Mouse (Mus musculus): ENCODE data around the gene A030014E15Rik. TPM values are rescaled to one million over a fixed set of nuclear protein-coding genes. Genes with fewer than 3 reads are reported as not detected.
"Not testable (repeated sequence)": the region's sequence is repeated elsewhere in the genome, so short reads cannot be mapped to it uniquely, and the experiment has no call there.

The A030014E15Rik gene
- polyA plus RNA-seq, 1 experiment = not detected

DNA sequence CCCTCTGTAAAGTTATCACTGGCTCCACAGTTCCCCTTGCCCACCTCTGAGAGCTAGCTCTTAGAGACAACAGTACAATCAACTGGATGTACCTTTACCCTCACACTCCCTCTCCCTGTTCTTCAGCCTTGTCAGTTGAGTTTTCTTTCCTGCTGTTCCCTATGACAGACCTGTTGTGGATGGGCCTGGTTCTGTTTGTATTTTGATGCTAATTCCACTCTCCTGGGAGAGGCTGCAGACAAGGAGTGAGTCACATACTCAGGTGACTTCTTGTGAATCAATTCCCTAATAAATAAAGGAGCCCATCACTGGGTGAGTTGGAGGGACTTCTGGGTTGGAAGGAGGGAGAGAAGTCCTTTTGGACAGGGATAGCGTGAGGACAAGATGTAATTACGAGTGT is 23.9 kb downstream of the A030014E15Rik start:
- TF ChIP-seq CTCF (IDR thresholded peaks at IDR 0.05; ENCODE audit: borderline replicate concordance, extremely low read depth, insufficient read depth, insufficient read length) (no peak), POLR2A (IDR thresholded peaks at IDR 0.05; ENCODE audit: borderline replicate concordance, extremely low read depth, insufficient read depth, insufficient read length, poor library complexity, severe bottlenecking) (no peak)
- DNase-seq (ENCODE audit: low read depth) = no peak

DNA sequence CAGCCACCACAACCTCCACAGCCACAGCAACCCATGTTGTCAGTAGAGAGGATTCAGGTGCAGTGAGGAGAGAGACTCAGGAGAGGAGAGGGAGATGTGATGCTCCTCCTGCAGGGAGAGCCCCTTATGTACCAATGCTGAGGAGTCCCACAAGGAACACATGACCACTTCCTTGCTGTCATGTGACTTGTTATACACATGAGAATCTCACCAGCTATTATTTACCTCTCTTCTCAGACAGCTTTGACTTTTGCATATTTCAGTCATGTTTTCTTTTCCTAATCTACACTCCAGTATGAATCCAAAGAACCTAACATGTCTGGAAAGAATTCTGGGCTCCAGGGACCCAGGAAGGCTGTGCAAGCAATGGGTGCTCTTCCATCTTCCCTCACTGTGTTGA is 31.2 kb downstream of the A030014E15Rik start, which contains the start of gene Gm7544:
Gene Gm7544, minus strand, starts transcription at position 101 of the 400 bp plus-strand sequence.
- not testable (repeated sequence) for DNase-seq (ENCODE audit: low read depth)

DNA sequence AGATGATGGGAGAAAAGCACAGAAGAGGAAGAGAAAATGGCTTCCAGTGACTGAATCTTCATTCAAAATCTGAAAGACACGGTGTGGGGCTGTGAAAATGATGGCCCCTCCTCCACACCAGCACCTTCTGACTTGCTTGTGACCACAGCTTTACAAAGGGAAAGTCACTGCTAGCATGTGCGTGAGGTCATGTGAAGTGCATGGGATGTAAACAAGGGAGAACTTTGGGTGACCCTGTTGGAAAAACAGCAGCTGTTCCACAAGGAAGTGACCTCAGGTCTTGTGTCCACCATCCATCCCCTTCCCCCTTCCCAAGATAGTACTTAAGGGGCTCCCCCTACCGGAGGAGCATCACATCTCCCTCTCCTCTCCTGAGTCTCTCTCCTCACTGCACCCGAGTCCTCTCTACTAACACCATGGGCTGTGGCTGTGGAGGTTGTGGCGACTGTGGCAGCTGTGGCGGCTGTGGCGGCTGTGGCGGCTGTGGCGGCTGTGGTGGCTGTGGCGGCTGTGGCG is 35.2 kb downstream of the A030014E15Rik start, which contains the start of gene Gm47955:
Gene Gm47955, plus strand, starts transcription at position 417 of the 516 bp plus-strand sequence.
- no peak for DNase-seq (ENCODE audit: low read depth)

DNA sequence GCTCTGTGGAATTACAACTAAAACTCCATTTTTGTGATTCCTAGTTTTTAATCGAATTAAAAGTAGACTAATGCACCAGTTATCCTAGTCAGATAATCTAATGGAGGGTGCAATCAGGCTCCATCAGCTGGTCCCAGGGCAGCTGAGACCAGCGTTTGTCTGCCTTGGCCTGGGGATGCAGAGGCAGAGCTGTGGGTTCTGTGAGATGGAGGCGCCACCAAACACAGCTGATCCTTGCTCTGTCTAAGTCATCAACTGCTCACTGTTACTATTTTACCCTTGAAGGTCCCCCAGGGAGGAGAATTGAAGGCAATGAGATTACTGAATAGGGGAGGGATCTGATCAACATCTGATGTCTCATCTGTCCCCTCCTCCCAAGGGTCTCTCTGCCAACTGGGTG is 41.7 kb downstream of the A030014E15Rik start:
- no peak for DNase-seq (ENCODE audit: low read depth)
- TF ChIP-seq CTCF (IDR thresholded peaks at IDR 0.05; ENCODE audit: borderline replicate concordance, extremely low read depth, insufficient read depth, insufficient read length) (no peak), POLR2A (IDR thresholded peaks at IDR 0.05; ENCODE audit: borderline replicate concordance, extremely low read depth, insufficient read depth, insufficient read length, poor library complexity, severe bottlenecking) (no peak)

More for the DNA sequence above, 35.2 kb downstream of the A030014E15Rik start, which contains the start of gene Gm47955:
- TF ChIP-seq CTCF (IDR thresholded peaks at IDR 0.05; ENCODE audit: borderline replicate concordance, extremely low read depth, insufficient read depth, insufficient read length) (no peak), POLR2A (IDR thresholded peaks at IDR 0.05; ENCODE audit: borderline replicate concordance, extremely low read depth, insufficient read depth, insufficient read length, poor library complexity, severe bottlenecking) (no peak)

DNA sequence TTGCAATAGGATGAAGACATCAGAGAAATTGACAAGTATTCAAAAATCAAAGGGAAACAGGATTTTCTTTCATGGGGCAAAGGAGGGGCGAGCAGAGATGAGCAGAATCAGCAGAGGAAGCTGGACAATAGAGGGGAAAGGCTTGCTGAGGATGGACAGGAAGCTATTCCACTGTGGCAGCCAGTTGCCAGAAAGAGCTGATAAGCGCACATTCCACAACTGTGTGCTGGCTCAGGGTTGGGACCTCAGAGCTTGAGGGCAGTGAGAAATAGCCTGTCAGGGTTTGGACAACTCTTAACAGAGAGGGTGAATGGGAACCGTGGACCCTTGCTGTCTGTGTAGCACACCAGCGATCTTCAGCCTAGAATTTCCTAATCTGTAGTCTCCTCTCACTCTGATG is 47.3 kb downstream of the A030014E15Rik start:
- no peak for TF ChIP-seq CTCF (IDR thresholded peaks at IDR 0.05; ENCODE audit: borderline replicate concordance, extremely low read depth, insufficient read depth, insufficient read length)
- TF ChIP-seq POLR2A (IDR thresholded peaks at IDR 0.05; ENCODE audit: borderline replicate concordance, extremely low read depth, insufficient read depth, insufficient read length, poor library complexity, severe bottlenecking) = no peak
- DNase-seq (ENCODE audit: low read depth) = no peak

DNA sequence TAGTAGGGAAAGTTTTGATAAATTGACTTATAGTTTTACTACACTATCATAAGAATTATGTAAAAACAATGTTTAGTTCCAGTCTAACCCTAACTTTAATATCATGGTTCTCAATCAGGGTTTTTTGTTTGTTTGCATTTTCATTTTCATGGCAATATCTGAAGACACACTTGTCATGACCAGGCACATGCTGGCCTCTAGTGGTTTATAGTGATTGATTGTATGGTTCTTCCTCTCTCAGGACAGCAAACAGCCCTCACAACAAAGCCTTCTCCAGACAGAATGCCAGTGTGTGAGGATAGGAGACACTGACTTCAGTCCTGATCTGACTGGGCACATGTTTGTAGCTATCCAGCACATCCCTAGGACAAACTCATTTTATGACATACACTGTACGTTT is 48.5 kb downstream of the A030014E15Rik start:
- DNase-seq (ENCODE audit: low read depth) = no peak
- no peak for TF ChIP-seq CTCF (IDR thresholded peaks at IDR 0.05; ENCODE audit: borderline replicate concordance, extremely low read depth, insufficient read depth, insufficient read length)
- TF ChIP-seq POLR2A (IDR thresholded peaks at IDR 0.05; ENCODE audit: borderline replicate concordance, extremely low read depth, insufficient read depth, insufficient read length, poor library complexity, severe bottlenecking) = no peak

DNA sequence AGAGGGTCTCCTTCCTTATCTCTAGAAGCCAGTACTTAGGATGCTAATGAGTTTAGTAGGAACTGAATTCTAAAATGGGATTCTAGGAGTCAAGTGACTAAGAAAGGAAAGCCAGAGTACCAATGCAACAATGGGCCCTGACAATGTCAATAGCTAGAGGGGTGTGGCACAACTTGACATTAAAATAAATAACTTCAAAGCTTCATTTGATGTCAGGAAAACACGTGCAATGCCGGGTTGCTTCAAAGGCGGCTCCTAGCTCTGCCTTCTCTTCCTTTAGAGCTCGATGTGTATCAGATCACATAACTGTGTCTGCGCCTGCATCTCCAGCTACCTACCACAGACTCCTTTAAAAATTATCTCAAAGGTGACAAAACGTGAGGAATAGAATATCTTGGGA is 49.2 kb downstream of the A030014E15Rik start:
- peak; percentile 5 for DNase-seq (ENCODE audit: low read depth)
- TF ChIP-seq POLR2A (IDR thresholded peaks at IDR 0.05; ENCODE audit: borderline replicate concordance, extremely low read depth, insufficient read depth, insufficient read length, poor library complexity, severe bottlenecking) = no peak
- TF ChIP-seq CTCF (IDR thresholded peaks at IDR 0.05; ENCODE audit: borderline replicate concordance, extremely low read depth, insufficient read depth, insufficient read length) = no peak

DNA sequence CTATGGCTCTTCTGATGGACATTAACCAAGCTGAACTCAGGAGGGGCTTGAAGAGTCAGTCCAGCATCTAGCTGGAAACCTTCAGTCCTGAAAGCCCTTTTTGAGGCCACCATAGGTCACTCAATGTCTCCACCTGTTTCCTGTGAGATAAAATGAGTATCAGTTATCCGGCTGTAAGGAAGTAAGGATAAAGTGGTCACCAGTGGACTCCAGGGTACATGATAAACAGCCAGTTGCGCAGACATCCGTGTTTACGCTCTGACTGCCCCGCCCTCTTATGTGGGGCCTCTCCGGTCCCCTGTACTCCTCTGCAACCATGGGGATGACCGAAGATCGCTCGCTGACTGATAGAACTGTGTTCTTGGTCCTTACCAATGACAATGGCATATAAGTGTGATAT is 49.6 kb downstream of the A030014E15Rik start:
- TF ChIP-seq CTCF (IDR thresholded peaks at IDR 0.05; ENCODE audit: borderline replicate concordance, extremely low read depth, insufficient read depth, insufficient read length) = no peak
- TF ChIP-seq POLR2A (IDR thresholded peaks at IDR 0.05; ENCODE audit: borderline replicate concordance, extremely low read depth, insufficient read depth, insufficient read length, poor library complexity, severe bottlenecking) = no peak
- no peak for DNase-seq (ENCODE audit: low read depth)

Other genes with a start within 250 kb of the A030014E15Rik start
- gene Mff, start 200.0 kb upstream of the A030014E15Rik start, polyA plus RNA-seq (2012; rRNA removed) = 299 and 302 TPM in 2 replicates
- not detected in 2 replicates for gene Tm4sf20, start 156.5 kb upstream of the A030014E15Rik start, polyA plus RNA-seq (2012; rRNA removed)
- not detected in 2 replicates for gene Gm47791, start 153.7 kb upstream of the A030014E15Rik start, polyA plus RNA-seq (2012; rRNA removed)
- 52.6 and 55.4 TPM in 2 replicates for gene Agfg1, start 85.4 kb upstream of the A030014E15Rik start, polyA plus RNA-seq (2012; rRNA removed)
- gene A030005L19Rik, start 11.6 kb upstream of the A030014E15Rik start, polyA plus RNA-seq (2012; rRNA removed) = 2.2 and 3.0 TPM in 2 replicates
- gene Gm6217, start 6.5 kb downstream of the A030014E15Rik start, polyA plus RNA-seq (2012; rRNA removed) = not detected in 2 replicates
- not detected in 2 replicates for gene A030003K21Rik, start 18.5 kb downstream of the A030014E15Rik start, polyA plus RNA-seq (2012; rRNA removed)
- gene Gm7544, start 31.1 kb downstream of the A030014E15Rik start, polyA plus RNA-seq (2012; rRNA removed) = not detected in 2 replicates
- not detected in 2 replicates for gene Gm47955, start 35.4 kb downstream of the A030014E15Rik start, polyA plus RNA-seq (2012; rRNA removed)
- gene Gm47959, start 75.6 kb downstream of the A030014E15Rik start, polyA plus RNA-seq (2012; rRNA removed) = not detected in 2 replicates
- 1.00 and 1.1 TPM in 2 replicates for gene Slc19a3, start 113.5 kb downstream of the A030014E15Rik start, polyA plus RNA-seq (2012; rRNA removed)
- gene Krtap28-10, start 117.6 kb downstream of the A030014E15Rik start, polyA plus RNA-seq (2012; rRNA removed) = not detected in 2 replicates
- gene Gm47969, start 120.0 kb downstream of the A030014E15Rik start, polyA plus RNA-seq (2012; rRNA removed) = not detected in 2 replicates
- not detected in 2 replicates for gene A030005K14Rik, start 134.5 kb downstream of the A030014E15Rik start, polyA plus RNA-seq (2012; rRNA removed)
- gene Krtap28-13, start 136.0 kb downstream of the A030014E15Rik start, polyA plus RNA-seq (2012; rRNA removed) = not detected in 2 replicates
- 0.11 TPM in 1 of 2 replicates, not detected in the other for gene Ccl20, start 191.8 kb downstream of the A030014E15Rik start, polyA plus RNA-seq (2012; rRNA removed)
- gene Daw1, start 234.8 kb downstream of the A030014E15Rik start, polyA plus RNA-seq (2012; rRNA removed) = 2.3 and 2.8 TPM in 2 replicates

All from brain, embryonic 14.5 days (tissue).